Mouse (Mus musculus) lung, postnatal 10 days (tissue): ENCODE data around the gene S1pr5.
"Not testable (repeated sequence)": the region's sequence is repeated elsewhere in the genome, so short reads cannot be mapped to it uniquely, and the experiment has no call there.

Experiments
- DNase-seq: peaks from one replicate; pipeline ENCODE4 v3.0.0; 2021

The S1pr5 gene

GRCm38 (mm10) chr9:21248326-21248725 lies at the start of gene S1pr5:
TSS of gene S1pr5 (minus strand) at chr9:21248443.
- DNase-seq: peak; percentile 68

- DNase-seq: no peak
Measured at GRCm38 (mm10) chr9:21292271-21292670, 44.0 kb upstream of the S1pr5 start.

GRCm38 (mm10) chr9:21291868-21292267 lies 43.6 kb upstream of the S1pr5 start:
- DNase-seq: not testable (repeated sequence)

GRCm38 (mm10) chr9:21291022-21291787 lies 43.0 kb upstream of the S1pr5 start, which contains the start of gene Cdkn2d:
TSS of gene Cdkn2d (minus strand) at chr9:21291407.
- DNase-seq: peak; percentile 100

GRCm38 (mm10) chr9:21290589-21290988 lies 42.3 kb upstream of the S1pr5 start:
- DNase-seq: no peak

- no peak for DNase-seq
Measured at GRCm38 (mm10) chr9:21289337-21289671, 41.1 kb upstream of the S1pr5 start.

- peak; percentile 51 for DNase-seq
Measured at GRCm38 (mm10) chr9:21288404-21289336, 40.4 kb upstream of the S1pr5 start.

- peak; percentile 100 for DNase-seq
Measured at GRCm38 (mm10) chr9:21287571-21288402, 39.5 kb upstream of the S1pr5 start, which contains the start of gene Kri1. TSS of gene Kri1 (minus strand) at chr9:21287969.

GRCm38 (mm10) chr9:21286753-21287152 lies 38.5 kb upstream of the S1pr5 start:
- no peak for DNase-seq

GRCm38 (mm10) chr9:21283994-21284393 lies 35.8 kb upstream of the S1pr5 start:
- DNase-seq: no peak

GRCm38 (mm10) chr9:21283591-21283990 lies 35.3 kb upstream of the S1pr5 start:
- DNase-seq: no peak

GRCm38 (mm10) chr9:21277776-21278175 lies 29.5 kb upstream of the S1pr5 start:
- no peak for DNase-seq

- DNase-seq: no peak
Measured at GRCm38 (mm10) chr9:21276307-21276706, 28.1 kb upstream of the S1pr5 start.

GRCm38 (mm10) chr9:21275727-21276126 lies 27.5 kb upstream of the S1pr5 start:
- no peak for DNase-seq

GRCm38 (mm10) chr9:21275013-21275710 lies 26.9 kb upstream of the S1pr5 start:
- no peak for DNase-seq

GRCm38 (mm10) chr9:21274336-21274735 lies 26.1 kb upstream of the S1pr5 start:
- no peak for DNase-seq

- peak; percentile 57 for DNase-seq
Measured at GRCm38 (mm10) chr9:21273520-21274228, 25.4 kb upstream of the S1pr5 start.

- no peak for DNase-seq
Measured at GRCm38 (mm10) chr9:21273094-21273493, 24.9 kb upstream of the S1pr5 start.

GRCm38 (mm10) chr9:21272391-21272790 lies 24.1 kb upstream of the S1pr5 start:
- DNase-seq: no peak

- DNase-seq: not testable (repeated sequence)
Measured at GRCm38 (mm10) chr9:21269590-21269989, 21.3 kb upstream of the S1pr5 start.

- DNase-seq: no peak
Measured at GRCm38 (mm10) chr9:21268305-21268704, 20.1 kb upstream of the S1pr5 start.
